Mouse (Mus musculus) brain, embryonic 14.5 days (tissue): Measurements from ENCODE around the gene Pla2g2d.

Source experiments
- CTCF ChIP-seq: fragments of 200-500 bp; IDR thresholded peaks from 2 replicates; pipeline ENCODE4 v1.5.1; 2012; ENCODE audit warnings: inconsistent platforms, mild to moderate bottlenecking, moderate library complexity, borderline replicate concordance; ENCODE audit not compliant: insufficient read depth, insufficient read length; ENCODE audit errors: extremely low read depth
- POLR2A ChIP-seq: fragments of 200-500 bp; IDR thresholded peaks from 2 replicates; pipeline ENCODE4 v1.6.1; 2012; ENCODE audit warnings: mild to moderate bottlenecking, inconsistent platforms, borderline replicate concordance; ENCODE audit not compliant: poor library complexity, insufficient read depth, insufficient read length, severe bottlenecking; ENCODE audit errors: extremely low read depth

DNA sequence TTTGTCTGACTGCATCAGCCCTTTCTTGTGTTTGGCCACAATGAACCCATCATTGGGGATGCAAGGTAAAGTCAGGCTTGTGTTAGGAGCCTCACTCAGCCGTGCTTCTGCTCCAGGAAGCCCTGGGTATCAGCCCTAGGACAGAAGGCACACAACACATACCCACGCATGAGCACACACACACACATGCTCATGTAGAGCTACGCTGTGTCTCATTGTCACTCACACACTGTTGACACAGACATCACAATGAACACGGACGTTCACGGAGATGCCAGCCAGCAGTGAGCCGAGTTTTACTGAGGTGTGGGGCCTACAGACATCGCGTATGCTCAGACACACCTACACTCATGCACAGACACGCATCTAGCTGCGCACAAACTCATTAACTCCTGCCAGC, 19.6 kb upstream of the Pla2g2d start:
- no peak for TF ChIP-seq CTCF
- TF ChIP-seq POLR2A: no peak
